Mouse (Mus musculus) ES-E14 (cell line): ENCODE measurements around the gene Adgrd1. TPM values are rescaled to one million over a fixed set of nuclear protein-coding genes. Genes with fewer than 3 reads are reported as not detected.

Experiments
- DNase-seq: peaks from one replicate; pipeline ENCODE4 v3.0.0-alpha.2; 2013; ENCODE audit warnings: low read depth, low spot score
- H3K27ac ChIP-seq: 2 replicates; pipeline ENCODE4 v1.5.1; 2012; ENCODE audit warnings: low read depth, mild to moderate bottlenecking, low read length, moderate library complexity, mixed read lengths; ENCODE audit not compliant: poor library complexity, insufficient read depth, severe bottlenecking
- H3K36me3 ChIP-seq: 2 replicates; pipeline ENCODE4 v1.6.1; 2012; ENCODE audit warnings: mild to moderate bottlenecking, low read length, moderate library complexity, mixed read lengths; ENCODE audit not compliant: control insufficient read depth, poor library complexity, insufficient read depth, severe bottlenecking
- H3K4me1 ChIP-seq, 2 experiments: fragments of 150-350 bp in 1 of 2; sonication (generic) in 1 of 2; 2 replicates each; pipeline ENCODE4 v1.6.1; 2012; ENCODE audit warnings: low read length in 2 of 2, mild to moderate bottlenecking in 1 of 2, mixed read lengths in 1 of 2; ENCODE audit not compliant: control insufficient read depth in 2 of 2, insufficient read depth in 2 of 2, poor library complexity in 1 of 2
- H3K4me3 ChIP-seq, 2 experiments: fragments of 150-350 bp in 1 of 2; sonication (generic) in 1 of 2; 2 replicates each; pipeline ENCODE4 v1.5.1; 2012; ENCODE audit warnings: low read length in 2 of 2, low read depth in 1 of 2, mild to moderate bottlenecking in 1 of 2, mixed read lengths in 1 of 2; ENCODE audit not compliant: insufficient read depth in 1 of 2, poor library complexity in 1 of 2, severe bottlenecking in 1 of 2
- H3K9ac ChIP-seq: 2 replicates; pipeline ENCODE4 v1.6.1; 2012; ENCODE audit warnings: low read depth, mild to moderate bottlenecking, low read length, mixed read lengths; ENCODE audit not compliant: poor library complexity, insufficient read depth, severe bottlenecking
- H3K9me3 ChIP-seq: fragments of 150-350 bp; sonication (generic); 2 replicates; pipeline ENCODE4 v1.6.1; 2012; ENCODE audit warnings: low read depth, mild to moderate bottlenecking, low read length; ENCODE audit not compliant: control insufficient read depth, insufficient read depth
- CHD2 ChIP-seq: IDR thresholded peaks from 2 replicates; pipeline ENCODE4 v1.6.1; 2014; ENCODE audit warnings: mild to moderate bottlenecking, low read depth, low read length, inconsistent platforms
- HCFC1 ChIP-seq: IDR thresholded peaks from 2 replicates; pipeline ENCODE4 v1.6.1; 2012; ENCODE audit warnings: low read length, inconsistent platforms, borderline replicate concordance; ENCODE audit not compliant: insufficient read depth
- MAFK ChIP-seq: IDR thresholded peaks from 2 replicates; pipeline ENCODE4 v1.6.1; 2014; ENCODE audit warnings: mild to moderate bottlenecking, low read depth, low read length, inconsistent platforms; ENCODE audit not compliant: insufficient read depth
- ZC3H11A ChIP-seq: IDR thresholded peaks from 2 replicates; pipeline ENCODE4 v1.6.1; 2012; ENCODE audit warnings: low read depth, mild to moderate bottlenecking, inconsistent platforms, low read length, borderline replicate concordance
- ZNF384 ChIP-seq: IDR thresholded peaks from 2 replicates; pipeline ENCODE4 v1.6.1; 2012; ENCODE audit warnings: low read depth, low read length, inconsistent platforms
- in situ Hi-C, 2 experiments: fragments of 600-800 bp; cut with MboI; formaldehyde crosslinking; loops; one replicate each; pipeline ENCODE4 v1.15.1; 2025; ENCODE audit warnings: low sequenced_read_pairs in 2 of 2, inconsistent platforms in 1 of 2; ENCODE audit not compliant: unreplicated experiment in 2 of 2
- total RNA-seq: library from RNA; depleted of rRNA; stranded (reverse); fragments of 300-350 nt; gene quantifications from 2 replicates; pipeline ENCODE4 v1.2.3, GENCODE M21; 2012

Adgrd1 gene
- total RNA-seq, 1 experiment: 1.1 TPM

DNA sequence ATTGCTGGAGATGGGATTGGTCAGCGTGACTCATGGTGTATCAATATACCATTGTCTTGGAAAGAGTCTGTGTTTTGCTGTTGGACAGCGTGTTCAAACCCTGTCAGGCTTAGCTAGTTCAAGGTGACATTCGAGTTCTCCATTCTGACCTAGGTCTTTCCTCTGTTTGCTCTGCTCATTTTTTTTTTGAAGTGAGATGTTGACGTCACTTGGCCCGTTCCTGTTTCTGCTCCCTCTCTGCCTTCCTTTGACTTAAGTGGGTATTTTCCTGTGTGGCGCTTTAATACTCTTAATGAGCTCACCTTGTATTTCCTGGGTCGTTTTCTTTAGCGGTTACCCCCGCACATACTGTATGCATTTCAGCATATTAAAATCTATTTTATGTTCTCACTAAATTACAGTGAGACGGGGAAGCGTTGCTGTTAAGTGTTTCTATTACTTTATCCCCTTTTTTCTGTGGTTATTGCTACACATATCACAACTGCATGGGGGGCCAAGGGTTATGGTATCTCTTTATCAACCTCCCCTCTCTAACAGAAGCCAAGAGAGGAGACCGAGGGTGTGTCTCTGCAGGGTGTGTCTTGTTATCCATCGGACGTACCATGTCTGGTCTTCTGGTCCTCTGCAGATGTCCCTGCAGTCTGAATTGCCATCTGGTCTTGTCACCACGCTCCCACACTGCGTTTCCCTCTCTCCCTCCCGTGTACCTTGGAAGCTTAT lies 83.6 kb downstream of the Adgrd1 start:
- Histone ChIP-seq H3K4me3 (no peak overlapping the region), H3K36me3 (no peaks in the 10 kb centered on the region), H3K27ac (no peak overlapping the region), H3K4me1 (peaks cover 4 to 11% of the 10 kb centered on the region in 2 experiments; a peak in 2 of 4 replicates), H3K9ac (no peak overlapping the region), H3K9me3 (no peaks in the 10 kb centered on the region)
- DNase-seq: no peak
- in situ Hi-C loops: loop anchor here (25.0 kb wide), 1 partner anchor 407 kb away; the partner anchor contains the start of gene Mmp17 (in 2 of the 2)
- TF ChIP-seq MAFK (no peak), CHD2 (no peak), ZC3H11A (no peak), ZNF384 (no peak), HCFC1 (no peak)

DNA sequence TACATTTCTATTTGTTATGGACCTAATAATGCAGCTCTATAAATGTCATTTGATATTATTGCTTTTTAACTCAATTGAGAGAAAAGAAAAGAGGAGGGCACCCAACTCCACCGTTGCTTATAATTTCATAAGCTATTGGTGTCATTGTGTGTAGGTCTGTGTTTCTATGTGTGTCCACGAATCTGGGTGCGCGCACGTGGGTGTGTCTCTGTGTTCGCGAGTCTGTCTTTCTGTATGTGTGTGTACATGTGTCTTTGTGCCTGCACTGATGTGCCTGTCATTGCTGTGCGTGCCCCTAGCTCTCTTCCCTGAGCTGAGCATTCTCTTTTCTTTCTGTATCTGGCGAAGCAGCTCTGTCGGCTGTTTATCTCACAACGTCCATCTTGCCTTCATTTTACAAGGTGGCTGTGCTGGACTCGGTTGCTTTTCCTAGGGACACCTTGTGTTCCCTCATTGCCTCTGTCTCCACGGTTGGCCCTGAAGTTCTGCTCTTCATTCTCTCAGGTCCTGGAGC lies 84.2 kb downstream of the Adgrd1 start:
- H3K9me3 ChIP-seq: no peaks in the 10 kb centered on the region
- H3K36me3 ChIP-seq: no peaks in the 10 kb centered on the region
- no peak overlapping the region for H3K27ac ChIP-seq
- TF ChIP-seq HCFC1: no peak
- no peak overlapping the region for H3K4me3 ChIP-seq
- no peak overlapping the region for H3K9ac ChIP-seq
- in situ Hi-C loops: loop anchor here (25.0 kb wide), 1 partner anchor 407 kb away; the partner anchor contains the start of gene Mmp17 (in 2 of the 2)
- peaks cover 2 to 6% of the 10 kb centered on the region in 2 experiments; a peak in 2 of 4 replicates for H3K4me1 ChIP-seq
- DNase-seq: no peak

DNA sequence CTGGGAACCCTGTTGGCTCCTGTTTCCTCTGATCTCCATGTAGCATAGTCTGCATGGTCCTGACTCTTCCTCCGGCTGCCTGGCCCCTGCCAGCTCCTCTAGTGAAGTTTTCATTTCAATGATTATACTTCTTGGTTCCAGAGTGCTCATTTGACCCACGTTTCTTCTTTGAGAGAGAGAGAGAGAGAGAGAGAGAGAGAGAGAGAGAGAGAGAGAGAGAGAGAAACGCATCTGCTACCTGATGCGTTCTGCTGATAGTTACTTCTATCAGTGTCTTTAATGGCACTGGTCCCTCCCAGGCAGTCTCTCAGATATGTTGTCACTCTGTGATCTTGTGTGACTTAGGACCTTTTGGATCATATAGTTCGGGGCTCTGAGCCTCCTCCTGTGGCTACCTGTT lies 84.9 kb downstream of the Adgrd1 start:
- in situ Hi-C loops: loop anchor here (25.0 kb wide), 1 partner anchor 406 kb away; the partner anchor contains the start of gene Mmp17 (in 2 of the 2)
- Histone ChIP-seq H3K4me3 (no peak overlapping the region), H3K4me1 (peaks cover 0 to 2% of the 10 kb centered on the region in 2 experiments; a peak in 2 of 4 replicates), H3K27ac (no peak overlapping the region), H3K36me3 (no peaks in the 10 kb centered on the region), H3K9ac (no peak overlapping the region), H3K9me3 (no peaks in the 10 kb centered on the region)
- TF ChIP-seq CHD2 (no peak), HCFC1 (no peak), ZC3H11A (no peak), MAFK (no peak), ZNF384 (no peak)
- no peak for DNase-seq

DNA sequence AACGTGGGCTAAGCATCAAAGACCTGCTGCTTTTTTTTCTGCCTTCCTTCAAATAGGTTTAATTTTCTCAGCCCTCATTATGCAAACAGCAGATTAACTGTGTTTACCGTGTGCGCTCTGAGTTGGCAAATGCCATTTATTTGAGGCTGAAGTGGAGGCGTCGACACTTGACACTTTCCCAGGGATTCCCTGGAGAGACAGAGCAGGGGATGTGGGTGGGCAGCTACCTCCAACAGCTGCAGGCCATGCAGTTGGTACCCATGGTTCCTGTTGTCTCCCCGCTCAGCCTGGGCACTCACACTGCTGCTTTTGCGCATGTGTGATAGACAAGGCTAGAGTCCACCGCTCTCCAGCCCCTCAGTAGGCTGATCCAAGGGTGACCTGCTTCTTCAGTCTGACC lies 86.0 kb downstream of the Adgrd1 start:
- in situ Hi-C loops: loop anchor here (25.0 kb wide), 1 partner anchor 405 kb away; the partner anchor contains the start of gene Mmp17 (in 2 of the 2)
- peaks cover 0 to 2% of the 10 kb centered on the region in 2 experiments; a peak in 2 of 4 replicates for H3K4me1 ChIP-seq
- H3K36me3 ChIP-seq: no peaks in the 10 kb centered on the region
- no peaks in the 10 kb centered on the region for H3K9me3 ChIP-seq
- no peak overlapping the region for H3K27ac ChIP-seq
- TF ChIP-seq ZC3H11A: no peak
- TF ChIP-seq CHD2: no peak
- TF ChIP-seq MAFK: no peak
- no peak for TF ChIP-seq HCFC1
- no peak for TF ChIP-seq ZNF384
- H3K9ac ChIP-seq: no peak overlapping the region
- no peak overlapping the region for H3K4me3 ChIP-seq
- no peak for DNase-seq
